Mouse (Mus musculus) stomach, postnatal 0 days (tissue): ENCODE measurements around the gene Hist1h1d.

Experiments
- CTCF ChIP-seq: IDR thresholded peaks from 2 replicates; pipeline ENCODE4 v1.5.1; 2016; ENCODE audit warnings: antibody characterized with exemption, low read depth, mild to moderate bottlenecking, moderate library complexity
- EP300 ChIP-seq: optimal IDR thresholded peaks from 2 replicates; pipeline ENCODE3; 2016; ENCODE audit warnings: antibody characterized with exemption

DNA sequence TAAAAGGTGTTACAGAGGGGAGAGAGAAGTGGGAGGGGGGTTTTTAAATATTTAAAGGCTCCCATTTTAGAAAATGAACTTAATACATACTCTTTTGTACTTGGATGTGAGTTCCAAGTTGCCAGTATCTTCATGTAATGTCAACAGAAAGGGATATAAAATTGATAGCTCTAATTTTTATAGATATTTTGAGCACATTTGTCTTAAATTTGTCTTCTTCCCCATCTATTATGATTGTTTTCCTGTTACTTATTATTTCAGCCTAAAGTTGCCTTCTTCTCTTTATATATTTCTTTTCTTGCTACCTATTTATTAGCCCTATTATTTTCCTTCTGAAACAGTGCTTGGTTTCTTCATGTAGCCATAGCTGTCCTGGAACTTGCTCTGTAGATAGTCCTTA is at the start of gene Hist1h1d:
- no peak for TF ChIP-seq CTCF
- no peak for TF ChIP-seq EP300
